Mouse (Mus musculus): ENCODE measurements around the gene Pard3. TPM values are rescaled to one million over a fixed set of nuclear protein-coding genes. Genes with fewer than 3 reads are reported as not detected.
A peak's percentile ranks its signal among the peaks of the same experiment; 100 is the strongest.

Pard3 gene
- polyA plus RNA-seq, 1 experiment, result 13.2 TPM

DNA sequence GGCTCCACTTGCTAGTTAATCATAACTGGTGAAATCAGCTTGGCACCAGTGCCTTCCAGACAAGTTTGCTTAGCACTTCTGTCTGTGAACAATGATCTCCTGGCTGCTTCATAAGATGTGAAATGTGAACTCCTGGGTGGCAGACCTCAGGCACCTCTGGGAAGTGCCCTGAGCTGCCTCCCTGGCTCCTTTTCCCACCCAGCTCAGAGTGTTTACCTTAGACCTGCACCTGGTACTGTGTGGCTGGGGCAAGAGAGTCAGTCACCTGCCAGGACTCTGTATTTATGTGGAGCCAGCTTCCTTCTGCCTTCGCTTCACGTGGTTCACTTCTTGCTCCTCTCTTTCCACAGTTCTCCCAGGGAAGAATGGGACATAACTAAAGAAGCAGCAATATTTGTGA lies 77.3 kb downstream of the Pard3 start:
- Histone ChIP-seq H3K27ac (ENCODE audit: insufficient read depth, low read length) (no peak overlapping the region), H3K27me3 (ENCODE audit: control insufficient read depth, insufficient read depth, low read length) (no peaks in the 10 kb centered on the region), H3K4me1 (ENCODE audit: control insufficient read depth, insufficient read depth, low read length) (no peaks in the 10 kb centered on the region), H3K4me3 (replicated peaks; ENCODE audit: insufficient read depth, low read depth, low read length) (no peak overlapping the region)
- no peak for DNase-seq
- 93% methylated on average over 2 of the region's 2 CpGs for WGBS
- TF ChIP-seq CTCF (IDR thresholded peaks at IDR 0.05; ENCODE audit: borderline replicate concordance, insufficient read depth, low read depth, low read length), result no peak
- TF ChIP-seq POLR2A (IDR thresholded peaks at IDR 0.05; ENCODE audit: borderline replicate concordance, insufficient read depth, low read length), result no peak

DNA sequence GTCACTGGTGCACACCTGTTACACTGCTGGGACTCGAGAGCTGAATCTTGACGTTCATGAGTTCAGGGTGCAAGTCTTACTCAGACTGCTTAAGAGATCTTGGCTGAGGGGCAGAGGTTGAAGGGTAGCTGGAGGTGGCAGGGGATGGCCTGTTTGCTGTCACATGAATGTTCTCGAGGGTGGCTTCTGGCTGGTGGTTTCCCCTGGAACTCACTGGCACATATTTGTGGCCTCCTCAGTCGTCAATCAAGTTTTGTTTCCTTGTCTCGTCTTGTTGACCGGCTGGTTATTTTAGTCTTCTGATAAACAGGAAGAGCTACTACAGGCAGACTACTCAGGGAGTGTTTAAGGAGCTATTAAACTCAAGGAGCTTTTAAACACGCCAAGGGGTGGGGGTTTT lies 79.9 kb downstream of the Pard3 start:
- no peak overlapping the region for H3K27ac ChIP-seq (ENCODE audit: insufficient read depth, low read length)
- H3K27me3 ChIP-seq (ENCODE audit: control insufficient read depth, insufficient read depth, low read length), result no peaks in the 10 kb centered on the region
- H3K4me3 ChIP-seq (replicated peaks; ENCODE audit: insufficient read depth, low read depth, low read length), result no peak overlapping the region
- no peak for DNase-seq
- H3K4me1 ChIP-seq (ENCODE audit: control insufficient read depth, insufficient read depth, low read length), result peaks cover 1% of the 10 kb centered on the region; the same call in 1 of the 2 replicates
- 77% methylated on average over 7 of the region's 7 CpGs for WGBS
- TF ChIP-seq CTCF (IDR thresholded peaks at IDR 0.05; ENCODE audit: borderline replicate concordance, insufficient read depth, low read depth, low read length) (no peak), POLR2A (IDR thresholded peaks at IDR 0.05; ENCODE audit: borderline replicate concordance, insufficient read depth, low read length) (no peak)

- no peak overlapping the region for H3K27ac ChIP-seq (ENCODE audit: insufficient read depth, low read length)
- 51% methylated on average over 4 of the region's 4 CpGs for WGBS
- no peaks in the 10 kb centered on the region for H3K27me3 ChIP-seq (ENCODE audit: control insufficient read depth, insufficient read depth, low read length)
- no peak for DNase-seq
- H3K4me1 ChIP-seq (ENCODE audit: control insufficient read depth, insufficient read depth, low read length), result peaks cover 6% of the 10 kb centered on the region; the same call in 1 of the 2 replicates
- no peak overlapping the region for H3K4me3 ChIP-seq (replicated peaks; ENCODE audit: insufficient read depth, low read depth, low read length)
- no peak for TF ChIP-seq CTCF (IDR thresholded peaks at IDR 0.05; ENCODE audit: borderline replicate concordance, insufficient read depth, low read depth, low read length)
- TF ChIP-seq POLR2A (IDR thresholded peaks at IDR 0.05; ENCODE audit: borderline replicate concordance, insufficient read depth, low read length), result no peak
Observed at GRCm38 (mm10) chr8:127144562-127144961, 80.9 kb downstream of the Pard3 start.

DNA sequence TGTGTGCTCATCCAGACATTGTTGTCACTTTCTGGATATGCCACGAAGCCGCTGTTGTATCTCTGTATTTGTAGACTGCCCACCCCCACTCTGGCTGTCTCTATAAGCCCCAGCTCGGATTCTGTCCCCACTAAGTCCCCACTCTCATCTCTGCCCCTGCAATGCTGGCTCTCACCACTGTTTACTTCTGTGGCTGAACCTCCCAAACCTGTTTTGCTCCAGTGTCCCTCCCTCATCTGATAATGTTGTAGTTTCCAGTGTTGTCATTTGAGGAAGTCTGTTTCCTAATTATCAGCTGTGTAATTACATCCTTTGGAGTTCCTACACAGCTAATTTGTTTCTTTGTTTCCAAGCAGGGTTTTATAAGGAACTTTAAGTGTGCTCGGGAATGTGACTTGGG lies 81.4 kb downstream of the Pard3 start:
- no peaks in the 10 kb centered on the region for H3K27me3 ChIP-seq (ENCODE audit: control insufficient read depth, insufficient read depth, low read length)
- H3K27ac ChIP-seq (ENCODE audit: insufficient read depth, low read length), result no peak overlapping the region
- DNase-seq, result no peak
- no peak for TF ChIP-seq POLR2A (IDR thresholded peaks at IDR 0.05; ENCODE audit: borderline replicate concordance, insufficient read depth, low read length)
- TF ChIP-seq CTCF (IDR thresholded peaks at IDR 0.05; ENCODE audit: borderline replicate concordance, insufficient read depth, low read depth, low read length), result no peak
- H3K4me1 ChIP-seq (ENCODE audit: control insufficient read depth, insufficient read depth, low read length), result peaks cover 6% of the 10 kb centered on the region; the same call in 1 of the 2 replicates
- WGBS, result 61% methylated on average over 4 of the region's 4 CpGs
- H3K4me3 ChIP-seq (replicated peaks; ENCODE audit: insufficient read depth, low read depth, low read length), result no peak overlapping the region

- WGBS, result 57% methylated on average over 4 of the region's 4 CpGs
- TF ChIP-seq POLR2A (IDR thresholded peaks at IDR 0.05; ENCODE audit: borderline replicate concordance, insufficient read depth, low read length), result no peak
- no peak for TF ChIP-seq CTCF (IDR thresholded peaks at IDR 0.05; ENCODE audit: borderline replicate concordance, insufficient read depth, low read depth, low read length)
Observed at GRCm38 (mm10) chr8:127146055-127146454, 82.4 kb downstream of the Pard3 start.

DNA sequence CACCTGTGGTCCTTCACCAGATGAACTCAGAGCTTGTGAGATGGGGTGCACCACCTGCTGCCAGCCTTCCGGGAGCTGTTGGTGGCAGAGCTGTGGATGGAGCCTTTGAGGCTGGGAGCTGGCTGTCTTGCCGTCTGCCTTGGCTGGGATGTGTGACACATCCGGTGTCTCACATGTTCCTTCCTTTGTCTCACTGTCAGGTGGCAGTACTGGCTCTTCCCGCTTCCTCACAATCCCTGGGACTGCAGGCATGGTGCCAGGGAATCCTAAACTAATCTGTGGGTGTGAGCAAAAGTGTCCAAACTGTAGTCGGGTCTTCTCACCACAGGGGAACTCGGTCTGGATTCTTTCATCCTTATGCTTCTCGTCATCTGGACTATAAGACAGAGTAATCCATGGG lies 85.1 kb downstream of the Pard3 start:
- Histone ChIP-seq H3K4me3 (replicated peaks; ENCODE audit: insufficient read depth, low read depth, low read length) (no peak overlapping the region), H3K27me3 (ENCODE audit: control insufficient read depth, insufficient read depth, low read length) (no peaks in the 10 kb centered on the region), H3K4me1 (ENCODE audit: control insufficient read depth, insufficient read depth, low read length) (peaks cover 6% of the 10 kb centered on the region; the same call in 1 of the 2 replicates), H3K27ac (ENCODE audit: insufficient read depth, low read length) (no peak overlapping the region)
- no peak for TF ChIP-seq POLR2A (IDR thresholded peaks at IDR 0.05; ENCODE audit: borderline replicate concordance, insufficient read depth, low read length)
- no peak for TF ChIP-seq CTCF (IDR thresholded peaks at IDR 0.05; ENCODE audit: borderline replicate concordance, insufficient read depth, low read depth, low read length)
- peak; percentile 20 to 23 for DNase-seq
- 14% methylated on average over 7 of the region's 7 CpGs for WGBS

More at GRCm38 (mm10) chr8:127146055-127146454, 82.4 kb downstream of the Pard3 start:
- Histone ChIP-seq H3K4me3 (replicated peaks; ENCODE audit: insufficient read depth, low read depth, low read length) (no peak overlapping the region), H3K27ac (ENCODE audit: insufficient read depth, low read length) (no peak overlapping the region), H3K27me3 (ENCODE audit: control insufficient read depth, insufficient read depth, low read length) (no peaks in the 10 kb centered on the region), H3K4me1 (ENCODE audit: control insufficient read depth, insufficient read depth, low read length) (peaks cover 6% of the 10 kb centered on the region; the same call in 1 of the 2 replicates)
- DNase-seq, result no peak

- Histone ChIP-seq H3K4me3 (replicated peaks; ENCODE audit: insufficient read depth, low read depth, low read length) (no peak overlapping the region), H3K27ac (ENCODE audit: insufficient read depth, low read length) (no peak overlapping the region), H3K27me3 (ENCODE audit: control insufficient read depth, insufficient read depth, low read length) (no peaks in the 10 kb centered on the region), H3K4me1 (ENCODE audit: control insufficient read depth, insufficient read depth, low read length) (peaks cover 6% of the 10 kb centered on the region; the same call in 1 of the 2 replicates)
- no peak for DNase-seq
- 72% methylated on average over 4 of the region's 4 CpGs for WGBS
- TF ChIP-seq POLR2A (IDR thresholded peaks at IDR 0.05; ENCODE audit: borderline replicate concordance, insufficient read depth, low read length) (no peak), CTCF (IDR thresholded peaks at IDR 0.05; ENCODE audit: borderline replicate concordance, insufficient read depth, low read depth, low read length) (no peak)
Observed at GRCm38 (mm10) chr8:127150645-127151044, 87.0 kb downstream of the Pard3 start.

- Histone ChIP-seq H3K27me3 (ENCODE audit: control insufficient read depth, insufficient read depth, low read length) (no peaks in the 10 kb centered on the region), H3K27ac (ENCODE audit: insufficient read depth, low read length) (no peak overlapping the region), H3K4me1 (ENCODE audit: control insufficient read depth, insufficient read depth, low read length) (peaks cover 6% of the 10 kb centered on the region; the same call in 1 of the 2 replicates), H3K4me3 (replicated peaks; ENCODE audit: insufficient read depth, low read depth, low read length) (no peak overlapping the region)
- TF ChIP-seq CTCF (IDR thresholded peaks at IDR 0.05; ENCODE audit: borderline replicate concordance, insufficient read depth, low read depth, low read length), result no peak
- DNase-seq, result no peak
- WGBS, result 36% methylated on average over 3 of the region's 3 CpGs
Observed at GRCm38 (mm10) chr8:127151706-127152105, 88.0 kb downstream of the Pard3 start.

Data from cerebellum, adult 2 months (tissue).